Mouse (Mus musculus): ENCODE measurements at regions not wholly inside any gene's neighbourhood (a gene's known extent, or its start where the extent isn't known, plus 50 kb on each side); places are given as distances from the start of the nearest gene placed in this dataset.

DNA sequence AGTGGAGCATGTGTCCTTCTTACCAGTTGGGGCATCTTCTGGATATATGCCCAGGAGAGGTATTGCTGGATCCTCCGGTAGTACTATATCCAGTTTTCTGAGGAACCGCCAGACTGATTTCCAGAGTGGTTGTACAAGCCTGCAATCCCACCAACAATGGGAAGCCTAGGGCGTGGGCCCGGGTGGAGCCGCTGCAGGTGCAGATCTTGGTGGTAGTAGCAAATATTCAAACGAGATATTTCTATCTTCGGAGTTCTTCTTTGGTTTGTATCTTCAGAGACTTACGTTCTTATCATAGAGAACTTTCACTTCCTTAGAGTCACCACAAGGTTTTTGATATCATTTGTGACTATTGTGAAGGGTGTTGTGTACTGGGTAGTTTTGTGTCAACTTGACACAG lies 60.2 kb upstream of the Btbd35f28 start:
- peak; percentile 6 to 9 for DNase-seq (ENCODE audit: low spot score in 2 of 2)

All from spleen, postnatal 14 days (tissue).